Mouse (Mus musculus) adrenal gland, adult (tissue): ENCODE measurements at regions not wholly inside any gene's neighbourhood (a gene's known extent, or its start where the extent isn't known, plus 50 kb on each side); places are given as distances from the start of the nearest gene placed in this dataset.
A peak's percentile ranks its signal among the peaks of the same experiment; 100 is the strongest.

Experiments
- DNase-seq, 2 experiments: peaks; one replicate each; pipeline ENCODE4 v3.0.0; 2022 to 2023; ENCODE audit warnings: low spot score in 1 of 2; ENCODE audit not compliant: inconsistent age in 2 of 2

- no peak for DNase-seq
These were observed 1348.6 kb upstream of the A1bg start for GRCm38 (mm10) chr15:62271428-62271827.

DNA sequence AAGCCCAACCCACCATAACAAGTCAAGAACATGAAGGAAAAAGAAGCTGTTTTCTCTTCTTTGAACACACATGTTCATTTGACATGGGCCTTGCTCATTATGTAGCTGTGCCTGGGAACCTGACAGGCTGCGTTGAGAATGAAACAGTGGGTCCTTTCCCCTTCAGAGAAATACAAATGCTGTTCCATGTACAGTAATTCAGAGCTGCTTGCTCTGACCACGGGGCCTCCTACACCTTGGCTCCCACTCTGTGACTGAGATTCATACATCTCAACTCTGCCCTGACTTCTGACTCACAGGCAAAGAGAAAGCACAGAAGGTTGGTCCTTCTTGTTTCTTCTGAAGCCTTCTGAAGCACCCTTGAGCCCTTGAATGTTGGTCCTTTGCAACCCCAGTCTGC is 1345.4 kb upstream of the A1bg start:
- no peak for DNase-seq

GRCm38 (mm10) chr15:62267536-62267935 is 1344.7 kb upstream of the A1bg start:
- no peak for DNase-seq

GRCm38 (mm10) chr15:62266025-62266424 is 1343.2 kb upstream of the A1bg start:
- DNase-seq = no peak

DNA sequence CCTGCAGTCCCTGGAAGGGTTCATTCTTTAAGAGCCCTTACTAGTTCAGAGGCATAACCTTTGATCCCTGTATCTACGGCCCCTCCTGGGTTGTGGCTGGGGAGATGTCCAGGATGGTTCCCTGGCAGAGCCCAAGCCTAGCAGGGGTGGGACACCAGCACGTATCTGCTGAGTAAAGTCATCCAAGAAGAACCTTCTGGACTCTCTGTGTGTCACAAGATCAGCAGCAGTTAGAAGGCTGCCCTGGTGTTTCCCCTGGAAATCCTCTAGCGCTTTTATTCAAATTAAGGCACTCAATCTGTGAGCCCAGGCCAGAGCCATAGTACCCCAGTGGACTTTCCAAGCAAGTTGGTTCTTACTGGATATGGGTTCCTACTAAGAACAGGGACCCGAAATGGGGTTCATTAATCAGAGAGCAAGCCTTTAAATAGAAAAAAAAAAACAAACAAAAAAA is 1342.7 kb upstream of the A1bg start:
- no peak for DNase-seq

DNA sequence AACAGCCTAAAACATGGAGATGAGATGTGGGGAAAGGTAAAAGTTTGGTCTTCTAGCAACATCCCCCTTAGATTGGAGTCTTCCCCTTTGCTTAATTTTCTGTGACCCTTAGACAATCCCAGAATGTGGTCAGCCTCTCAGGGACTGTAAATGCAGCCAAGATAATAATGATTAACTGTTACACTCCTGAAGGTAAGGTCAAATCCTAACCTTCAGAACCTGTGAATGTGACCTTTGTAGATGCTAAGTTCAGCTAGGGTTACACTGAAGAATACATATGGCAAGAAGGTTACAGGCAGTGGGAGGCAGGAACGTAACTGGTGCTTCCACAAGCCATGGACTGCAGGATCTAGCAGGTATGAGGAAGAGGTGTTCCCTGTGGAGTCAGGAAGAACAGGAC is 1342.2 kb upstream of the A1bg start:
- no peak for DNase-seq

DNA sequence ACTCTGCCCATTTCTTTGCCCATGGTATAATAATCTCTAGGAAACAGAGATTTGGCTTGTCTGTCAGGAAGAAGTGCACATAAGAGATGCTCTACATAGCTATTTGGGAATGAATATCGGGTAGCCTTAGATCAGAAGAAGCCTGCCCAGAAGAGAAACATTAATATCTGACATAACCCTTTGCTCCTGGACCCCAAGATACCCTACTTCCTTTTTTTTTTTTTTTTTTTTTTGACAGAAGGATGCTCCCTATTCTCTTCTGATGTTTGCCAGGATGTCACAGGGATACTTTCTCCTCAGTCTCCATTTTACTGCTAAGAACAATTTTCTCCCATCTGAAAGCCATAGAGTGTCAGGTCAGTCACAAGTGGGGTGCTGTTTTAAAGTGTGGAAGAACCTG is 1341.4 kb upstream of the A1bg start:
- no peak for DNase-seq

DNA sequence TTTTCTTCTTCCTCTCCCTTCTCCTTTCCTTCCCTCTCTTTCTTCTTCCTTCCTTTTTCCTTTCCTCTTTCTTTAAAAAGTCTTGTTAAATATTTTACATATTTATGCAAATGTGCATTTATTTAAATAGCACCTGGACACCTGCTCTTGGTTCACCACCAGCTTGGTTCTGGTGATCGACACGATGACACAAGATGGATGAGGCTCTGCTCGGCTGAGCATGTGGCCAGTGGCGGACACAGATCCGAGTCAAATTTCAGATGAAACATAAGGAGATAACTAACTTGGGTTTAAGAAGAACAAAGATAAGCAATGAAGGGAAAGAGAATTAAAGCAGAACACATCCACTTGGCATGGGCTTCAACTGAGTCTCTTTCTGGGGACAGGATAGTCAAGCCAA is 1339.7 kb upstream of the A1bg start:
- no peak for DNase-seq

- DNase-seq = peak; percentile 73 to 86
These were observed 1338.7 kb upstream of the A1bg start for GRCm38 (mm10) chr15:62261520-62261919.

DNA sequence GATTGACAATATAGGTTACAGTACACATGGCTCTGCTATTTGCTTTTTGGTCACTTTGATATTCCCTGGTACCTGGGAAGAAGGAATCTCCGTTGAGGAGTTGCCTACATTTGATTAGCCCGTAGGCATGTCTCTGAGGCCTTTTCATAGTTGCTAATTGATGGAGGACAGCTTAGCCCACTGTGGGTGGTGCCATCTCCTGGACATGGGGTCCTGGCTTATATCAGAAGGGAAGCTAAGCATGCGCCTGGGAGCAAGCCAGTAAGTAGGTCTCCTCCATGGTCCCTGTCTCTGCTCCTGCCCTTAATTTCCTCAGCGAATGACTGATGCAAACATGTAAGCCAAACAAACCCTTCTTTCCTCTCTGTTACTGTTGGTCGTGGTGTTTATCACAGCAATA is 1335.8 kb upstream of the A1bg start:
- no peak for DNase-seq

DNA sequence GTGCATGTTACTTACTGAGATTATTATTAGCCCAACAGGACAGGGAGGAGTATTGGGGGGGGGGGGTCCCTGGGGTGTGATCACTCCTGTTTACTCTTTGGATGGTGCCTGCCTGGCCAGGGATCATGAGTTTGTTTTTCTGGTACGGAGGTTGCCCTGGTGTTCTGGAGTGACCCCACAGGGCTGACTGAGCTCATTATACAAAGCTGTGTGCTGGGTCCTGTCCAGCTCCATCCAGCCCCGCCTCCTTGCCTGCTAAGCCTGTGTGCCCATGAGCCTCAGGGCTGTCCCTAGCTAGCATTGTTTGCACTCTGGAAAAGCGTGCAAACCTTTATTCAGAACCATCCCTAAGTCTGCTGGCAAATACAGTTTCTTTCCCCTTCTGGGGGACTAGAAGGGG is 1335.1 kb upstream of the A1bg start:
- DNase-seq = peak; percentile 61 to 77

GRCm38 (mm10) chr15:62257110-62257667 is 1334.4 kb upstream of the A1bg start:
- DNase-seq = no peak

DNA sequence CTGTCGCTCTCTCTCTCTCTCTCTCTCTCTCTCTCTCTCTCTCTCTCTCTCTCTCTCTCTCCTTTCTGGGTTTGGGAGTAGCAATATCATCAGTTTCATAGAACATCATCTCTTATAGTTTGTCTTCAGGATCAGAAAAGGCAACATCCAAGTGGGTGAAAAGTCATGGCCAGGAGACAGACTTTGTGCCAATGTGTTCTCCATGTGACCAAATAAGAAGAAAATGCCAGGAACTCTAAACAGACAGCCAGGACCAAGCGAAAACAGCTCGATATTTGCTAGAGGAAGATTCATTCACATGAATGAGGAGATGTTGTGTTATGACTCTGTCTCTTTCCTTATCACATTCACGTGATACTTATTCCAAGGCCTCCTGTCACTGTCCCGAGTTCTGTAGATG is 1332.8 kb upstream of the A1bg start:
- peak; percentile 64 to 77 for DNase-seq

DNA sequence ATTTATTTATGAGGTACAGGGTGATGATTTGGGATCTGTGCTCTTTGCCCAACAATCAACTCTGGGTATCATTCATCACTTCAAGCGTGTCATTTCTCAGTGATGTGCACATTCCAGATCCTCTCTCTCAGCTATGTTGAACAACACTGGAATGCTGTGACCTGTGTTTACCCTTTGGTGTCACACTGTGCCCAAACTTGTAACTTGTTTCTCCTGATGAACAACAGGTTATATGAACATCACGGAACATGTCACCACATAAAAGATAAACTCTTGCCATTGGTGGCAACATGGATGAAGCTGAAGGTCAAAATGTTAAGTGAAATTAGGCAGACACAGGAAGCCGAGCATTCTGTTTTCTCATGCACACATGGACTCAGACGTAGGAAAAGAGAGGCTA is 1330.9 kb upstream of the A1bg start:
- no peak for DNase-seq

DNA sequence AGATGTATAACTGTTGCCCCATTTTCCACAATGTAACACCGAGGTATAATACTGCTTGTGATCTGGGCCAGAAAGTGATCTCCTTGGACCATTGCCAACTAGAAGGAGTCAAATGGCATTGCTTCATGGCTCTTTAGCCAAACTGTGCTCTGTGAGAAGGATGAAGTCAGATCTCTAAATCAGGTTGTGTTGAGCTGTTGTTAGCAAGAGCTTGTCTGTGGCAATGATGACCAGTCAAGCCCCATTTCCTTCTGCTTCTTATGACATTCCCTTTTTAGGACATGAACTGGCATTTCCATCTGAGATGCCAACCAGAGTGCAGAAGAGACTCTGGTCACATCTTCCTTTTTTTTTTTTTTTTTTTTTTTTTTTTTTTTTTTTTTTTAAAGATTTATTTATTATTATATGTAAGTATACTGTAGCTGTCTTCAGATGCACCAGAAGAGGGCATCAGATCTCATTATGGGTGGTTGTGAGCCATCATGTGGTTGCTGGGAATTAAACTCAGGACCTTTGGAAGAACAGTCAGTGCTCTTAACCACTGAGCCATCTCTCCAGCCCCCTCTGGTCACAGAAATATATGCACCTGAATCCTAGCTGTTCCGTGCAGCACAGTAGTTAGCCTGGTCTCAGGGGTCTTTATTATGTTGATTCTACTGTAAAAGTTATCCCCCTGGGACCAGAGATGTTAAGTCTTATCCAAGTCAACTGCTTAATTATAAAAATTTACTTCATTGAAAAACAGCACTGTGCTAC is 1329.4 kb upstream of the A1bg start:
- peak in 1 of 2 experiments; percentile 62 for DNase-seq

DNA sequence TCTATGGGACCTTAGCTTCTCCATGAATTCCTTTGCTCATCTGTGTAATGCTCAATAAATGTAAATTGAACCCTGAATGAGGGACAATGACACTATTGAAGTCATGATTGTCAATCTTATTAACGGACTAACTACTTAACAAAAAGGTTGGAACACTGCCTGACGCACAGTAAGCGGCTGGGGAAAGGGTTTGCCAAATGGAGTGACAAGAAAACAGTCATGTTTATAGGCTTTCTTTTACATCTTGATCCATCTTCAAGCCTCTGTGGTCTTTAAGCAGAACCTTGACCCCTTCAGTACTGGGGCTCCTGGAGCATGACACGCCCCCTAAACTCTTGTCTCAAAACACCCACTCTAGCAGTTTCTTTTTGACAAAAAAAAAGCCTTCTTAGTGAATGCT is 1326.6 kb upstream of the A1bg start:
- no peak for DNase-seq

- no peak for DNase-seq
These were observed 1323.8 kb upstream of the A1bg start for GRCm38 (mm10) chr15:62246561-62247079.

DNA sequence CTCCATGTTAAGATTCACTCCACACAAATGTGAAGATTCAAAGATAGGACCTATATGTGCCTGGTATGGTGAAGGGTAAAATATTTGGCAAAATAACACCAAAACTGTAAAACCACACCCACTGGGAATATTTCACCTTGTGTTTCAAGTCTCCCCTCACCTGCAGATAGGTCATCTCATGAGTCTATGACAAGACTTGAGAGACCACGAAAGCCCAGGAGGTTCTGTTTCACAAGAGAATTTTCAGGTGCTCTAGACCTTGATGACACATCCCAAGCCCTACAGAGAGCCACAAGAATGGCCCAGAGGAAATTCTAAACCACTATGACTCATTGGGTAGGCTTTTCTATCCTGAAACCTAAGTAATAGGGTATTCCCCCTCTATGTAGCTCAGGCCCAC is 1322.4 kb upstream of the A1bg start:
- no peak for DNase-seq

DNA sequence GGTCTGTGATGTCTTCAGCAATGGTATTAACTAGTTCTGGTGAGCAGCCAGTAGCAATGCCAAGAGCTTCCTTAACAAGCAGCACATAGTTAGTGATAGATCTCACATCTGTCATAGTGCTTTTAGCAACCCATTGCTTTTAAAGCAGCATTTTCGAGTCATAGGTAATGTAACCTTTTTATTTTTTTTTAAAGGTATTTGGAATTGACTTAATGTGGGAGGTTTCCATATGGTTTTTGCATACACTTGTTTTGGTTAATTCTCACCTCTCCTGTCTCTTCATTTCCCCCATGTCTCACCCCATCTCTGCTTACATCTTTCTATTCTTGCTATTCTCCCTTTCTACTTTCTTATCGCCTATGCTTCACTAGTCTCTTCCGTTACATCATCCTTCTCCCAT is 1322.0 kb upstream of the A1bg start:
- DNase-seq = no peak

- no peak for DNase-seq
These were observed 1317.2 kb upstream of the A1bg start for GRCm38 (mm10) chr15:62240031-62240430.

GRCm38 (mm10) chr15:62238503-62239045 is 1315.8 kb upstream of the A1bg start:
- no peak for DNase-seq

- DNase-seq = no peak
These were observed 1313.2 kb upstream of the A1bg start for GRCm38 (mm10) chr15:62236056-62236455.
